Mouse (Mus musculus) cerebellum, postnatal 36 days (tissue): ENCODE measurements around the gene Tsc22d4.
A peak's percentile ranks its signal among the peaks of the same experiment; 100 is the strongest.
"Not testable (repeated sequence)": the region's sequence is repeated elsewhere in the genome, so short reads cannot be mapped to it uniquely, and the experiment has no call there.

Experiments
- DNase-seq, 2 experiments: peaks; one replicate each; pipeline ENCODE4 v3.0.0; 2021 to 2022; ENCODE audit warnings: mixed read lengths in 2 of 2

The Tsc22d4 gene

DNA sequence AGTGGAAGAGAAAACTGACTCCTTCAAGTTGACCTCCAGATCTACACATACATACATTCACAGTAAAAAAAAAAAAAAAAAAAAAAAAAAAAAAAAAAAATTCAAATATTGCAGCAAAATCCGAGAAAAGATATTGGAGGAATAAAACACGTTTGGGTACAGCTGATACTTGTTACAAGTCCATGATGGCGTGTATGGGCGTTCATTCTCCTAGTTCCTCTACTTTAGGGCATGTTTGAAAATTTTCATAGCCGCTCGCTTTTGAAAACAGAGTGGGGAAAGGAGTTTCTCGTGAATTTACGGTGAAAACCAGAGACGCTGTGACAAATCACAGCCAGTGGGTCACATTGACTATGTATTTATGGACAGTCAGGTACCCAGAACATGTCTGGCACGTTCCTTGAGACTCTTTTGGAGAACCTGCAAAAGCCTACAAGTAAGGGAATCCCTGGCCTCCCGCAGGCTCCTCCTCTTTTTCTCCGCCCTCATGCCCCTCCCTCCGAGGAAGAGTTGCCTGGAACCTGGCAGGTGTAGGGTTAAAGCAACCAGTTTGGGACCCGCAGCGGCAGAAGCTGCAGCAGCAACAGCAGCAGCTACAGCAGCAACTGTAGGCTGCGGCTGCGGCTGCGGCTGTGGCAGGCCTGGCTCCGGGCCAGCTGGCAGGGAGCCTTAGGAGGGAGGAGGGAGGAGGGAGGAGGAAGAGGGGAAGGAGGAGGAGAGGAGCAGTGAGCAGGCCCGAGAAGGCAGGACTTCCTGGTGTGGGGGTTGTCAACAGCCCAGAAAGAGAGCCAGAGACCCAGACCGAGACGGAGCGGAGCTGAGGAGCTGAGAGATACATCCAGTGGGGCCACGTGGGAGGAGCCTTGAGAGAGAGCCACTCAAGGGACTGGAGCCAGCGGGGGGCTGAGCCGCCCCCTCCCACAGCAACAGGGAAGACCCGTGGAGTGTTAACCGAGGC is at the start of gene Tsc22d4:
Tsc22d4 (plus strand) TSS at position 517 of the 958 bp plus-strand sequence.
- peak; percentile 77 to 84 for DNase-seq

DNA sequence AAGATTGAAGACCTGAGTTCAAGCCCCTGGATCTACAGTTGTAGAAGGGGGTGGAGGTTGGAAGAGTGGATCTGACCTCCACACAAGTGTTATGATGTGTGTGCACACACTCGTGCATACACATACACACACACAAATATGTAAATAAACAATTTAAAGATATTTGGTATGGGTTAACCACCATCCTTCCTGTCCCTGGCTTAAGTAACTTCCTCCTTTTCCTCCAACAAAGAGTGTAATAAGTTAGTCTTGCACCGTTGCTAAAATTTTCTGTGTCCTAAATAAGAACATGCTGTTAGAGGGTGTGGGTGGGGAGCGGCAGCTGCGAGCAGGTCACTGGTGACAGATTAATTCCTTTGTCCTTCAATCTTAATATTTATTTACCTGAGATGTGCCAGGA is 49.6 kb upstream of the Tsc22d4 start:
- no peak for DNase-seq

DNA sequence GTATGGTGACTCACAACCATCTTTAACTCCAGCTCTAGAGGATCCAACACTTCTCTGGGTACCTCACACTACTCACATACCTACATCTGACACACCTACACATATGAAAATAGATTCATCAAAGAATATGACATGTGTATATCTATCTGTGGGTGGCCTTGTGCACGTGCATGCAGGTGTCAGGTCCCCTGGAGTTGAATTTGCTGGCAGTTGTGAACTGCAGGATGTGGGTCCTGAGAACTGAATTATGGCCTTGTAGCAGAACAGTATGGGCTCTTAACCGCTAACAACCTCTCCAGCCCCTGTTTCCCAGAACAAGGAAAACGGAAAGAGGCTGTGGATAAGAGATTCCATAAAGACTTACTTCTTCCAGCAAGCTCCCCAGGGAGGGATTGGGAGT is 46.5 kb upstream of the Tsc22d4 start:
- no peak for DNase-seq

DNA sequence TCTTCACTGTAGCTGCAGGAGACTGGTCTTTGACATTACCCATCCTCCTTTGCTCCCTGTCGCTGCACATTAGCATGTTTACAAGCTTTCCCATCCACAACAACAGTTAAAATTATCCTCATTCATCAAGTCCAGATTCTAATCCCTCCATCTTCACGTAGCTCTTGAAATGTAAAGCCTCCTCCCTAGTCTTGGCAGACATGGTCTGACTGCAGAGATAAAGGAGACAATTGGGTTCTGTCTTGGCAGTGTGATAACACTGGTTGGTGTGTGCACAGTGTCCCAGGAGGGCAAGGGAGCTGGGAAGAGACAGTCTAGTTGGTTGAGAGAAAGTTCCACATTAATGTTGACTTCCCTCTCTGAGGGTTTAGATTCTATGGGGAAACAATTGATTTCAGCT is 45.7 kb upstream of the Tsc22d4 start:
- no peak for DNase-seq

DNA sequence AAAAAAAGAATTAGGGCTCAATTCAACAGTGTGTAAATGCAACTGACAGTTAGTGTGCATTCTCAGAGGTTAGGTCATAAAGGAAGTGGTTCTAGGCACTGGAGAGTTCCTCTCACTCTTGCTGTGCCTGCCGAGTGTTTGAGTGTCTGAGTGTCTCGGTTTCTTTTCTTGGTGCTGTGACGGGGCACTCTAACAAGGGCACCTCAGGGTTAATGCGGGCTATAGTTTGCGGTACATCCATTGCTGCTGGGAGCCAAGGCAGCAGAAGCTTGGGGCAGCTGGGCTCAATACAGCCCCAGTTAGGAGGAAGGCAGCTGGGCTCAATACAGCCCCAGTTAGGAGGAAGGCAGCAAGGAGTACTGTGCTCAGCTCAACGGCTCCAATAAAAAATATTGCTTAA is 40.3 kb upstream of the Tsc22d4 start:
- DNase-seq, result no peak

DNA sequence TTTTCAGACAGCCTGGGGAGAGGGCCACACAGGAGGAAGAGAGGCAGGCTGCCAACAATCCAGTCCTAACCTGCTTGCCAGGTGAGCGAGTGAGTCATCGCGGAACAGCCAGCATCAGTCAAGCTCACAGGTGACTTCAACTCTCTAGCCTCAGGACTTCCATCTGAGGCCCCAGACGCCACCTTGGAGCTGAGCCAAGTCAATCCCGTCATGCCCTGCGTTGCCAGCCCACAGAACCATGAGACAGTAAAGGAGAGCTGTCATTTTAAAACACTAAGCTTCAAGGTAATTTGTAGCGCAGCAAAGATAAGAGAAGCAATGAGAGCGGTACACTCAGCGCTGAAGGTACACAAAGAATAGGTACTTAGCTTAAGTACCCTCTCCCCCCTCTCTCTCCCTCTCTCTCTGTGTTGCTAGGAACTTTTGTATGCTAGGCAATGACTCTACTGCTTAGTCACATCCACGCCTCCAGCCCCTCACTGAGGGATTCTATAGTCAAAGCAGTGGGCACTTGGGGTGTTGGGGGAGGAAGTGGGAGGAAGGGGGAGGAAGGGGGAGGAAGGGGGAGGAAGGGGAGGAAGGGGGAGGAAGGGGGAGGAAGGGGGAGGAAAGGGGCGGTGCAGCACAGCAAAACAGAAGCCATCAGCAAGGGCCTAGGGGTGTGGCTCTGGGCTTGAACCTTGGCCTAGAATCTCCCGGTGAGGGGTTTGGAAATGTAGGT is 38.5 kb upstream of the Tsc22d4 start:
- DNase-seq, result peak; percentile 73 to 75

DNA sequence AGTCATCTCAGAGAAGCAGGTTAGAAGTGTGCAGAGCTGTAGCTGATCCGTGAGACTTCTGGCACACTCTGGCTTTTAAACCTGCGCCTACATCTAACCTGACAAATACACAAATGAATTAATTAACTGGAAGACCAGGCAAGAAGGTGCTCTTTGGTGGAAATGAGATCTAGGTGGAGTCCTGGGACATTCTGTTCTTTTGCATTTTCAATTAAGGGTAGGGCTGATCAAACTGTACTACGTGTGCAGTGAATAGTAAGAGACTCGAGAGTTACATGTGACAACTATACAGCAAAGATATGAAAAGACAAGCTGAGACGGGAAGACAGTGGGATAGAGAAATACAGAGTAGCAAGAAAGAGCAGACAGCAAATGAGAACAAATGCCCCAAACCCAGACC is 32.1 kb upstream of the Tsc22d4 start:
- DNase-seq, result no peak

DNA sequence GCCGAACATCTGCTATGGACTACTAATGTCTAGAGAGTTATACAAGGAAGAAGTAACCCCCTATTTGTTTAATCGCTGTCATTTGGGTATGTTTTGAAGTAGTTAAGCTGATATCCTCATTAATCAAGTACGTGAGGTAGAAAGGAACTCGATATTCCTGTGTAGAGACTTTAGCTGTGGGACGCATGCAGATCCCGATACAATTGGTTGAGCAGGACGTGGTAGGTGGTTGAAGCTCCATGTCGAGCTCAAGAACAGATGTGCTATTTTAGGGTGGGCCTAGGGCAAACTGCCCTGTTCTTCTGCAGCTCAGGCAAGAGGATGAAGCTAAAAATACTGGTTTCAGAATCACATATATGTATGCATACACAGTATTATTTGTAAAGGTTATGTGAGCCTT is 29.8 kb upstream of the Tsc22d4 start:
- no peak for DNase-seq

DNA sequence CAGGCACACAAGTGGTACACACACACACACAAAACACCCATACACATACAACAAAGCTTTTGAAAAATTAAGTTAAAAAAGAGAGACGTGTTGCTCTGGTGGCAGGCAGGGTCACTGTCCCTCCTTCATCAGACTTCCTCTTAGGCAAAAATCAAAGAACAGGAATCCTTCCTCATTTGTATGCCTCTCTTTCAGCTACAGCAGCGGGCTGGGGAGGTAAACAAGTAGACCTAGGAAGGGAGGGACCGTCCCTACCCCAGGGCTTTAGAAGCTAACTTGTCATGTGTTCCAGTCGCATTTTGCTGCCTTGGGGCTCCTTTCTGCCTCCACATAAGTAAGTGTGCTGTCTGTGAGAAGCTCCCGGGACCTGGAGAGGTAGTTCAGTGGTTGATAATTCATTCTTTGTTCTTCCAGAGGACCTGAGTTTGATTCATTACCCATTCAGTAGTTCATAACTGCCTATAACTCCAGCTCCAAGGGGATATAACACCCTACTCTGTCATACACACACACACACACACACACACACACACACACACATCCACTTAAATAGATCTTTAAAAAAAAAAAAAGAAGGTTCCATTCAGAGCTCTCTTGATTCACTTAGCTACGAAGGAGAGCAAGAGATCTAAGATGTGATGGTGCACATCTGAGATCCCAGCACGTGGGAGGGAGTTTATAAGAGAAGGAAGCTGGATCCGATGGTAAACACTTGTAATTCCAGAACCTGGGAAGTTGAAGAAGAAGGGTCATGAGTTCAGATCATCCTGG is 27.3 kb upstream of the Tsc22d4 start:
- DNase-seq, result no peak

DNA sequence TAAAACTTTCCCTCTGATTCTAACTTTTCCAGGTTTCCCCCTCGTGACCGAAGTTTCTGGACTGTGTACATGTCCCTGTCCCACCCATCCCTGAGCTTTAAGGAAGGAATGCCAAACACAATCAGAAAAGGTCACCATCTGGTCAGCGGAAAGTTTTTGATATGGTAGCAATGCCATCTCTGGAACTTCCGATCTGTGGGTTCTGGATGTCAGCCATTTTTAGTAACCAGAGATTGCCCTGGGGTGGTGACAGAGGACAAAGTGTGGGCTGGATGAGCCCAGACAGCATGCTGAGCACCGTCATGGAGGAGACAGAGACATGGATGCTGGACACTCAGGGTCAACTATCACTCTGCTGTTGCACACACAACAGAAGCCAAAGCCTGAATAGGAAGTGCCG is 26.4 kb upstream of the Tsc22d4 start:
- no peak for DNase-seq

DNA sequence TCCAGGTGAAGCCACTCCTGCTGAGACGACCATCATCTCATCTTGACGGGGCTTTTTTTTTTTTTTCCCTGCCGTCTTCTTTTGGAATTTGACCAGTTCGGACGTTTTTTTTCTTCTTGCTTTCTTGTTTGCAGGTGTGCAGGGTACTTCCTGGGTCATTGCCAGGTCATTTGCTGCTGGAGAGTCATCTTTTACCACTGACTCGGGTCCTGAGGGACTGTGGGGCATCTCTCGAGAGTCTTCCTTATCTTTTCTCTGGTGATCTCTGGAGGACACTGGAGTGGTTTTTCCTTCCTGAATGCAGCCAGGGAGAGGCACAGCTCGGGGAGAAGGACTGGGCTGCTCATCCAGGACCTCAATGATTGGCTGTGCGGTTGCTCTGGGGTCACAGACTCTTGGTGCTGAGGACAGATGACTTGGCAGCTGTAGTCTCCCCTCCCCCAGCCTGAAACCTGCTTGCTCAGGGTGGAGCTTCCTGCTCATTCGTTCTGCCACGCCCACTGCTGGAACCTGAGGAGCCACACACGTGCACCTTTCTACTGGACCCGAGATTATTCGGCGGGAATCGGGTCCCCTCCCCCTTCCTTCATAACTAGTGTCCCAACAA is 24.9 kb upstream of the Tsc22d4 start:
- DNase-seq, result not testable (repeated sequence)

DNA sequence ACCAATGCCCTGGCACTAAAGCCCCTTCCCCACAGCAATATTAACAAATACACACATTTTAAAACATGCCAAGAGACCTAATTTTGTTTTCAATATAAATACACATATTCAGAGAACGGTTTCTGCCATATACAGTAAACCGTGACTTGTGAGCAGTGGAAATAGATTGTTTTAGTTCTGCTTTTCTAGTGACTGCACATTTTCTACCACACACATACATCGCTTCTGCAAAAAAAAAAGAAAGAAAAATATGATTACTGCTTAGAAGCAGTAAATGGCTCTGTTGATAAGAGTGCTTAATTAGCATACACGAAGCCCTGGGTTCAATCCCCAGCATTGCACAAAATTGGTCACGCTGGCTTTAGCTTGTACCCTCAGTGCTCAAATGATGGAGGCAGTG is 21.7 kb upstream of the Tsc22d4 start:
- no peak for DNase-seq

DNA sequence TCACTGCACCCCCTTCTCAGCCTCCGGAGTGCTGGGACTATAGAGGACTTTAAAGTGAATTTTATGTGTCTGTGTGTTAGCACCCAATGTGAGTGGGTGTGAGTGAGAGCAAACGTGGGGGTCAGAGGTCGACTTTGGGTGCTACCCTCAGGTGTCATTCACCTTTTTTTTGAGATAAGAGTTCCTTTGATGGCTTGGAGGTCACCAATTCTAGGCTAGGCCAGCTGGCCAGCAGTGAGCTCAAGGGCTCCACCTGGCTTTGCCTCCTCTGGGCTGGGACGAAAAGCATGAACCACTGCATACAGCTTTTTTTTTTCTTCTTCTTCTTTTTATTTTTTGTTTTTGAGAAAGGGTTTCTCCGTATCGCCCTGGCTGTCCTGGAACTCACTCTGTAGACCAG is 18.8 kb upstream of the Tsc22d4 start:
- DNase-seq, result no peak

DNA sequence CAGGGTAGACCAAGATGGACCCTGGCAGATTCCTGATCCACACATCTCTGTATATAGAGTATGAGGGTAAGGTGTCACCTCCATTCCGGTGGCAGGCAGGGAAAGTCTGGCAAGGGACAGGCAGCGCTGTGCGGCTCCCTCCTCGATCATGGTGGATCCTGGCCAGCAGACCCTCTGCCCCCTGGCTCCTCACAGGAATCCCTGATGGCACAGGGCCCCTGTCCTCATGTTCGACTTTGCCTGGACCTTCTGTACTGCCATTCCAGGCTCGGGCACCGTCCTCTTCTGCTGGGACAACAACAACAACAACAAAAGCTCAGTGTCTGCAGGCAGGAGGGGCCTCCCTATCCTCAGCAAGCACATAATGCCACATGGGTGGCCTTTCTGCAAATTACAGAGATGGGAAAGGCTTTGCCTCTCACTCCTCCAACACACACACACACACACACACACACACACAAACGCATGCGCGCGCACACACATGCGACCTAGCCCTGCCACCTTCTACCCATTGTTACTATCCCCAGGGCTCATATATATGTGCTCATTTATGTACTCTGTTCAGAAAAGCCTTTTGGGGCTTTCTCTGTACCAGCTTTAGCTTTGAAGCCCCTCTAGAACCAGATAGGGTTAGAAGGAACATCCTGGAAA is 11.8 kb upstream of the Tsc22d4 start:
- DNase-seq, result no peak

DNA sequence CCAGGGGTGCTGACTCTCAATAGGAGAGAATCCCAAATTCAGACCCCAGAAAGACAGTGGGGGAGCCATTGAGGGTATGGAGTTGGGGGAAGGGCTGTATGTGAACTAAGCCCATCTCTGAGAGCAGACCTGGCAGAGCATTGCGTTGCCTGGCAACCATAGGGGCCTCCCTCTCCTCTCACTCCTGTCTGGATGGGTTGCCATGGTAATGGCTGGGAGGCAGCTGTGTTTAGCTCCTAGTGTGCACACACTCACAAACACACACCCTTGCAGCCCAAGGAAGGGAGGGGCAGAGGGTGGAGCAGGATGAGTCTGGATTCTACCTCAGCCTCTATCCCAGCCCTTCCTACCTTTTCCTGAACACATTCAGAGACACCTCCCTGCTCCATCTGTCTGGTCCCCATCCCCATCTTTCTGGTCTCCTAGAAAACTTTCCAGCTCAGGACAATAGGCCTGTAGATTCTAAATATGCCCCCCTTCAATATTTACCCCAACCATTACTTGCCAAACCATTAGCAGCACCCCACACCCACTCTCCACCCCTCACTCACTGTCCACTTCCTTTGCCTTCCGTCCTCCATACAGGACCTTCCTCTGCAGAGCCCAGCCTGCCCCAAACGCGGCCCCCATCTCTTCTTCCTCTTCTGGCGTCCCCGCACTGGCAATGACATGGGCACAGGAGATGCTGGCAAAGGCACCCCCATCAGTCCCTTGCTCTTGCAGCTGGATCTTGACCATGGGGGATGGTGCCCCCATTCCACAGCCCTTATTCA is 11.1 kb upstream of the Tsc22d4 start:
- DNase-seq, result no peak

DNA sequence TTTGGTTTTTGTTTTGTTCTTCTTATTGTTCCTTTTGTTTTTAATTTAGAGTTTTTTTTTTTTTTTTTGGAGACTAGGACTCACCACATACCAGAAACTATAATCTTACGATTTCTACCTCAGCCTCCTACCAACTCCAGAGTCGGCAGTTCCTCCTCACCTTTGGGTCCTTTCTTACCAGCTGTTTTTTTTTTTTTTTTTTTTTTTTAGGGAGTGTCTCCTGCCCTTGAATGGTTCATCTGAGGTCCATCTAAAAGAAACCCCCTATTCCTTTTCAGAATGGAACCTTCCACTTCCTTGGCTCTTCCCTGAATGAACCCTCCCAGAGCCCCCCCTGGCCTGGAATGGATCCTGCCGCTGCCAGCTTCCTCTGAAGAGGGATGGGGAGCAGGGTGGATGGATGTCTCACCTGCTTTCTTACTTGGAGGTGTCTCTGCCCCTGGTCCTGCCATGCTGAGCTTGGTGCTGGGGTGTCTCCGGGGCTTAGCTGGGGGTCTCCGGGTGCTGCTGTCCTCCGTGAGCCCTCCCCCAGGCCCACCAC is 8.1 kb upstream of the Tsc22d4 start:
- no peak for DNase-seq

DNA sequence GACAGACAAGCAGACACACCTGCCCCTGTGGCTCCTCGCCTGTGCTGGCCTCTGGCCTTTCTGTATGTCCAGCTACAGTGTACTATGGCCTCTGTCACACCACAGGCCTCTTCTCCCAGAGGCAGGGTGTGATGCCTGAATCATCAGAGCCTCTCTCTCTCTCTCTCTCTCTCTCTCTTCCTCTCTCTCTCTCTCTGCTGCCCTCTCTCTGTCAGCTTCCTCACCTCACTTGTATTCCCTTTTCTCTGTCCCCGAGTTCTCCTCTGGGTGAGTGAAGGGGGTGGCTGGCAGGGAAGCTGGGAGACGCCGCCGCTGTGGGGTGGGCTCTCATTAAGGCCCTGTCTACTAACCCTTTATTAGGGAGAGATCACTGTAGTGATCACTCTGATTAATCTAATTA is 7.0 kb upstream of the Tsc22d4 start:
- DNase-seq, result no peak

DNA sequence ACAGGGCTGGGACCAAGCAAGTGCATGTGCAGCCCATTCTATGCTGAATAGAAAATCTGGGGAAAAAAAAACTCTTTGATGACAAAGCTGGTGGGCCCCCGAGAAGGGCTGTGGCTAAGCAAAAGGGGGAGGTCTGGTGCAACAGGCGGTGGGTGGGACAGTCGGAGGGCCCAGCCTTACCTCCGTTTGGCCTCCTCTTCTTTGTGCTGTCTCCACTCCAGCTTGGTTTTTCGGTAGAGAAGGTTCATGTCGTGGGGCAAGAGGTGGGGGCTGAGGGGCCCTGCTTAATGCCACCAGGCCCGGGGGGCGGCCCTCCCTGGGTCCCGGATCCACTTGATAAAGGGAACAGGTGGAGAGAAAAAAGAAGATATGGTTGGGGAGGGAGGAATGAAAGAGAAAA is 6.1 kb upstream of the Tsc22d4 start:
- DNase-seq, result no peak

DNA sequence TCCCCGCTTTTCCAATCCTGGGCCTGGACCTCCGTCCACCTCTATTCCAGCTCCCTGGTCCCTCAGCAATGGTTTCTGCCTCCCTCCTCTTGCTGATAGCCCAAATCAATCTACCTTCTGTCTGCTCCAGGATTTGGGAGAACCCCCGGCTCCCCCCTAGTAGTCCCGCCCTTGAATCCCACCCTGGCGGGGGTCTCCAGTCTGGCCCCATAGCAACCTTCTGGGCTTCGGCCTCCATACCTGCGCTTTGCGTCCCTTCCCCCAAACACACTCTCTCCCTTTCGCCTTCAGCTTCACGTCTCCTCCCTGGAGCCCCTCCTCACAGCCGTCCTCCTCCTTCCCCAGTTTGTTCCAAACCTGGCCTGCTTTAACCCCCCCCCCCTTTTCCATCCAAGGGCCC is 5.0 kb upstream of the Tsc22d4 start:
- peak in 1 of 2 experiments; percentile 28 for DNase-seq

DNA sequence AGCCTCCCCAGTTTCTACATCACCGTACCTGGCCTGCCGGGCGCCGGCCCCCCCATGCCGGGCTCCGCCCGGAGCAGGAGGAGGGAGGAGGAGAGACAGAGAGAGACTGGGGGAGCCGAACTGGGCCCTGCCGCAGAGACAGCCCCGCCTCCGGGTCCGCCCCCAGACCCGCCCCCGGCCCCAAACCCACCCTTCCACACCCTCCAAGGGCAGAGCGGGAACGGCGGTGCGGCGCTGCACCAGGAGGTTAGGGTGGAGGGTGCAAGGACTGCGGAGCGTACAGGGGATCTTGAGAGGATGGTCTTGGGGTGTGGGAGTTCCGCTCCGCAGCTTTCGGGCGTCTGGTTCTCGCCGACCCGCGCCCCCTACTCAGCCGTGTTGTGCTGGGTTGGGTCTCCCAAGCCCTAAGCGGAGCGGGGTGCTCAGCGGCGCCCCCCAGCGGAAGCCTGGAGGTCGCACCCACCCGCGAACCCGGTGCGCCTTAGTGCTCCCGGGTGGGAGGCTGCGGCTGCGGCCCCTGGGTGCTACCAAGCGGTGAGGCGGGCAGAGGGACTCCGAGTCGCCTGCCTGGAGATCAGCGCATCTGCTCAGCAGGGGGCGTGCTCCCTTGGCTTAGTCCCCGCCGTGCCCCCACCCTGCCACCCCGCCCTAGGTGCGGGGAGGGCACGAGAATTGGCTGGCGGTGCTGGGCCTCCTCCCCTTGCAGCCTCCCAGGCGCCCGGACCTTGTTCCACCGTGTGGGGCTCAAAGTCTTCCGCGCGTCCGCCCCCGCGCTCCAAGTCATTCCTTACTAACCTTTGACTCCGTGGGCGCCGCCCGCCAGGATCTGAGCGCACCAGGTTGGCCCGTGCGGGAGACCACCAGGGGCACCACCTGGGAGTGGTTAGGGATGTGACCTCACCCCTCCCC is 4.3 kb upstream of the Tsc22d4 start, which contains the start of gene Nyap1:
Nyap1 (minus strand) TSS at position 585 of the 909 bp plus-strand sequence.
- peak; percentile 83 to 85 for DNase-seq
